Mouse (Mus musculus): ENCODE results near the gene Lztr1.

DNA sequence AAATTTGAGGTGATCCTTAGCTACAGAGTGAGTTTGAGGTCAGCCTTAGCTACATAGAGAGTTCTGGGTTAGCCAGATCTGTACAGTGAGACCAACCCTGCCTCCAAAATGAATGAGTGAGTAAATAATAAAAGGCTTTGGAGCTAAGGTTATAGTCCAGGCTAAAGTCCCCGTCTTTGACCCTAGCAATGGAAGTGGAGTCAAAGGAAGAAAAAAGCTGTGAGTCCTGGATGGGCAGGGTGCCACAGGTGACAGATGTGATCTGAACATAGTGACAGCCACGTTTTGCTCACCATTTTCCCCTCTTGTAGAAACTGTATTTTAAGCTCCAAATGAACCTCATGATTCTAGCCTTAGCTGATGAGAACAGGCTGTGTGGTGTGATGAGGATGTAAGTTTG is 10.4 kb downstream of the Lztr1 start:
- TF ChIP-seq CTCF (IDR thresholded peaks at IDR 0.05; ENCODE audit: low read depth, low read length) = no peak
- TF ChIP-seq EP300 (IDR thresholded peaks at IDR 0.05; ENCODE audit: insufficient read depth, low read depth, low read length) = no peak
- TF ChIP-seq POLR2A (IDR thresholded peaks at IDR 0.05; ENCODE audit: insufficient read depth, low read length) = no peak

Measured in ES-Bruce4 (cell line).